Mouse (Mus musculus) embryonic stem cell, embryonic (primary cell): ENCODE results near the gene Ltb.

ENCODE experiments used
- CTCF ChIA-PET, 4 experiments: fragments of 300-600 bp in 2 of 4; fragments of 350-600 bp in 2 of 4; sonication (Branson Sonifier 250); formaldehyde crosslinking; loops; one replicate each; lab custom pipeline; 2022; ENCODE audit warnings: inconsistent platforms in 2 of 4; lab: Charles Lee
- POLR2A ChIA-PET, 4 experiments: fragments of 300-600 bp in 2 of 4; fragments of 350-600 bp in 2 of 4; sonication (Branson Sonifier 250); formaldehyde crosslinking; loops; one replicate each; lab custom pipeline; 2022; ENCODE audit warnings: antibody characterized with exemption in 4 of 4, inconsistent platforms in 1 of 4; lab: Charles Lee

The Ltb gene

DNA sequence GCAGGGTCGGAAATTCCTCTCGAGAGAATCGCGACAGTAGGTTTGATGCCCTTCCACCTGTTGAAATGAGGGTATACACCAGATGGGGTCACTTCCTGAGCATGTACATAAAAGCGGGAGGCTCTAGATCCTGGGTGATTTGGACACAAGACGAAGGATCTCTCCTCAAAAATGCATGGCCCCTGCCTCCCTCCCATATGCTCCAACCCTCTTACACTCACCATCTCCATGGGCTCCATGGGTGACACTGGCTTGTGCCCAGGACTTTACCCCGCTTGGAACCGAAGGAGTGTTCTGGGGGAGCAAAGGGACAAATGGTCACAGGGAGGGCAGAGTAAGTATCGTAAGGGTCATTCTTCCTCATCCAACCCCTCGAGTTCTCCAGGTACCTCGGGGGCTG is 32.8 kb upstream of the Ltb start:
- CTCF ChIA-PET, result interaction anchor here in 1 of 4 experiments (0.6 kb wide), 1 partner anchor 209 kb away, joined by 3 read pairs; no protein-coding TSS in a partner anchor
- POLR2A ChIA-PET, result interaction anchor here (0.6 to 24.9 kb wide), 18 partner anchors 9 to 1036 kb away, joined by 3 to 561 read pairs (median 6); partner anchors contain the start of genes Ddx39b (in 3 of the 4), D17H6S53E (in 1 of the 4) and Gpank1 (in 1 of the 4)

DNA sequence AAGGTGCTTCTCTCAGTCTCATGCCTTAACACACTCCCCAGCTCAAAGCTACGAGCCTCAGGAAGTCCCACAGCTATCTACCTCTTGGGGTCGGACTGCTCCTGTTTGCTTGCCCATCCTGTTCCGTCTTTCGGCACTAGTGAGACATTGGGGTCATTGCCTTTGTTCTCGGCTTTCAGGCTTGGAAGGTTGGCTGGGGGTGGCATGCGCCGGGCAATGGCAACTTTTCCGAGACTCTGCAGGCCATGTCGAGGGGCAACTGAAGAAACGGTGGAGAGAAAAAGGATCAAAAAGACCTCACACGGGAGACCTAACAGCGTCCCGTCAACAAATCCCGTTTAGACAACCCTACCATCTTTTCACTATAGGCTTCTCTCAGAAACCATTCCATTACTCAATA is 32.1 kb upstream of the Ltb start:
- CTCF ChIA-PET, result interaction anchor here in 1 of 4 experiments (0.6 to 1.2 kb wide), 2 partner anchors 26 to 210 kb away, joined by 3 to 4 read pairs; partner anchors contain the start of gene Lst1
- POLR2A ChIA-PET, result interaction anchor here (0.6 to 24.9 kb wide), 41 partner anchors 7 to 1037 kb away, joined by 3 to 561 read pairs (median 5); partner anchors contain the start of genes Ddx39b (in 4 of the 4), D17H6S53E (in 2 of the 4), Gpank1 (in 2 of the 4) and Apom (in 1 of the 4)

DNA sequence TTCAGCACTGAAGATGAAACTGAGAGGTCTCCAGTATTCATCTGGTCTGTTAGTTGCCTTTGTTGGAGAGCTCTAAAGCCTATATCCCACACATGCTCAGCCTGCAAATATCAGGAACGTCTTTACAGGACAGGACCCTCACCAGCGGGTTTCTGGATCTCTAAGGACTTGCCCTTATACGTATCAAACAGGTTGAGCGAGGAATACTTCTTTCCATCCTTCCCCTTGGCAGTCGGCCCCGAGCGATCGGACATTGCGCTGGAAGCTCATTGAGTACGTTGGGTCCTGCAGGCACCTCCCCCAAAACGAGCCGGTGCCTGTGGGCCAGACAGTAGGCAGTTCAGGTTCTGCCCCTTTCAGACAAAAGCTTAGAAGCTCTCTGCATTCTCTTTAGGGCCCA is 31.5 kb upstream of the Ltb start:
- CTCF ChIA-PET, result interaction anchor here in 2 of 4 experiments (0.9 to 1.2 kb wide), 3 partner anchors 26 to 84 kb away, joined by 4 to 5 read pairs (median 4); partner anchors contain the start of gene Lst1 (in 1 of the 2)
- POLR2A ChIA-PET, result interaction anchor here (0.6 to 24.9 kb wide), 52 partner anchors 8 to 565 kb away, joined by 3 to 561 read pairs (median 4); partner anchors contain the start of genes Ddx39b (in 4 of the 4), Atp6v1g2 (in 2 of the 4), D17H6S53E (in 2 of the 4) and Gpank1 (in 2 of the 4)

DNA sequence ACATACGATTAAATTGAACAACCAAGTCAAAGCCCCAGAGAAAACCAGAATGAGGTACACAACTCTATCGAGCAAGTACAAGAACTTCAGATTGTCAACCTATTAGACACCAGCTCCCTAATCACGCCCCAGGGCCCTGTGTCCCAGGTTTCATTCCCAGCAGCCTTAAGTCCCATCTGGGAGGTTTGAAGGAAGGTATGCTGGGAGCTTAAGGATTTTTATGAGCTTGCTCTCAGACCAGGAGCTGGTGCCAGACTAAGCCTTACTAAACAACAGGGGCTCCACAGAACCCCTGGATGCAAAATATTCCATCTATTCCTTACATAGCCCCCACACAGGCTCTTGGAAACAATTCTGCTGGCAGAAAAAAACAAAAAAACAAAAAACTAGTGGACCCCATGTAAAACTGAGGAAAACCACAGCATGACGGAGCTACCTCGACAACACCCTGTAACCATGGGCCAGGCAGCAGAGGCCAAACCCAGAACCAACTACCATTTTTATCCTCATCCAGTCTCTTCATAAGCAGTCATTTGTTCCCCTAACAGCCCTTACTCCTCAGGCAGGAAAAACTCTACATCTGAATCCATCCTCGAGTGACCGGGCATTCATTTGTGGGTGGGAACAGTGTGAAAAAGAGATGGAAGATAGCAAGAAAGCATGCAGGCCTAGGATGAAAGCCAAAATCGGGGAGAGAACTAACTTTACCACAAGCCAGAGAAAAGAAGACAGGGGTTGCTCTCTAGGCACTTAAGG is 30.7 kb upstream of the Ltb start:
- CTCF ChIA-PET, result interaction anchor here in 2 of 4 experiments (0.5 to 0.9 kb wide), 3 partner anchors 75 to 112 kb away, joined by 3 to 5 read pairs (median 4); no protein-coding TSS in a partner anchor
- POLR2A ChIA-PET, result interaction anchor here (0.6 to 24.9 kb wide), 61 partner anchors 9 to 1260 kb away, joined by 3 to 561 read pairs (median 4); partner anchors contain the start of genes Ddx39b (in 4 of the 4), Csnk2b (in 3 of the 4), Gpank1 (in 3 of the 4) and Atp6v1g2 (in 2 of the 4)

DNA sequence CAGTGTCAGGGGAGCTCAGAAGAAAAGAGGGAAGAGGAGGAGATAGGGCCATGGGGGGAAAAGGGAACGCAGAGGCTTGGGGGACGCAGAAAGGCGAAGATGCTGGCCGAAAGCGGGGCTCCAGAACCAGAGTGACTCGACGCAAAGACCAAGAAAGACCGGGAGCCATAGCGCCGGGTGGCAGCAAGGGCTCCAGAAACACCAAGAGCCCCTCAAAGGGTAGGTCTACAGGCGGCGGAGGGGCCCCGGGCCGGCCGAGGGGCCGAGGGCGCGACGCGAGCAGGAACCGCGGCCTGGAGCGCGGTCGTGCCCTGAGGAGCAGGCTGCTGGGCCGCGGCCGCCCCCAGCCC is 30.0 kb upstream of the Ltb start:
- ChIA-PET CTCF (no interaction called here), POLR2A (interaction anchor here (0.5 to 24.9 kb wide), 42 partner anchors 8 to 1260 kb away, joined by 3 to 561 read pairs (median 6); partner anchors contain the start of genes Ddx39b (in 4 of the 4), Csnk2b (in 3 of the 4), Gpank1 (in 3 of the 4) and Atp6v1g2 (in 2 of the 4))

DNA sequence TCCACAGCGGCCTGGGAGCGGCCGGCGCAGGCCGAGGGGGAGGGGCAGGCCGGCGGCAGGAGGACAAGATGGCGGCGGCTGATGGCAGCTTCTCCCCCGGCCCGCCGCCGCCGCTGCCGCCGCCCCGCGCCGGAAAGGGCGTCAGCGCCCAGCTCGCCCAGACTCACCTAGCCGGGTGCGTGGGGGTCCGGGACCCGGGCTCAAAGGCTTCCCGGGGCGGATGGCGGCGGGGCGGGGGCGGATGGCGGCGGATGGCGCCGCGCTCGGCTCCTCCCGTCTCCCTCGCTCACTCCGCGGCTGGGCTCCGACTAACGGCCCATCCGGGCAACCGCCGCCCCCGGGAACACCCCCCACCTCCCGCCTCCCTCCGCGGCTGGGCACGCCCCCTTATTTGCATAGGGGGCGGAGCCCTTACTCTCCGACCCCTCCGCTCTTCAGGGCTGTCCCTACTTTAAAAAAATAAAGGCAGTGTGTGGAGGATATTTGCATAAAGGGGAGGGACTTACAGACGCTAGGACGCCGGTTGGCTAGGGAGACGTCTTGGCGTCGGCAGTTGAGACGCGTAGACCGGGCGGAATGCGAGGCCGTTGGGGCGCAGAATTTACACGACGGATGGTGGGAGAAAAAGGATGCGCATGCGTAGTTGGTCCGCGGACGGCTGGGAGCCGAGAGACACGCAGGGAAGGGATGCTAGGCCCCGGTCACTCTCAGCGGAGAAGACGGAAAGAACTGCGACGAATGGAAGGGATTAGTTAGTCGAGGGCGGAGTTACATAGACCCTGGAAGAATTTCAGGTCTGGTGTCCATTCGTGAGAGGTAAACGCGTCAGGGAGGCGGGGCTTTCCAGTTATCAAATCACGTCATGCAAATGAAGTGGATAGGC is 29.4 kb upstream of the Ltb start, which contains the start of gene Prrc2a:
Prrc2a (minus strand) TSS at position 330 of the 883 bp plus-strand sequence.
- CTCF ChIA-PET, result interaction anchor here in 1 of 4 experiments (0.5 to 10.1 kb wide), 4 partner anchors 70 to 1144 kb away, joined by 3 to 161 read pairs (median 7); partner anchors contain the start of genes Atp6v1g2 and Nfkbil1
- POLR2A ChIA-PET, result interaction anchor here (0.5 to 24.9 kb wide), 35 partner anchors 7 to 266 kb away, joined by 3 to 561 read pairs (median 6); partner anchors contain the start of genes Ddx39b (in 4 of the 4), Atp6v1g2 (in 2 of the 4), Csnk2b (in 2 of the 4) and D17H6S53E (in 2 of the 4)

DNA sequence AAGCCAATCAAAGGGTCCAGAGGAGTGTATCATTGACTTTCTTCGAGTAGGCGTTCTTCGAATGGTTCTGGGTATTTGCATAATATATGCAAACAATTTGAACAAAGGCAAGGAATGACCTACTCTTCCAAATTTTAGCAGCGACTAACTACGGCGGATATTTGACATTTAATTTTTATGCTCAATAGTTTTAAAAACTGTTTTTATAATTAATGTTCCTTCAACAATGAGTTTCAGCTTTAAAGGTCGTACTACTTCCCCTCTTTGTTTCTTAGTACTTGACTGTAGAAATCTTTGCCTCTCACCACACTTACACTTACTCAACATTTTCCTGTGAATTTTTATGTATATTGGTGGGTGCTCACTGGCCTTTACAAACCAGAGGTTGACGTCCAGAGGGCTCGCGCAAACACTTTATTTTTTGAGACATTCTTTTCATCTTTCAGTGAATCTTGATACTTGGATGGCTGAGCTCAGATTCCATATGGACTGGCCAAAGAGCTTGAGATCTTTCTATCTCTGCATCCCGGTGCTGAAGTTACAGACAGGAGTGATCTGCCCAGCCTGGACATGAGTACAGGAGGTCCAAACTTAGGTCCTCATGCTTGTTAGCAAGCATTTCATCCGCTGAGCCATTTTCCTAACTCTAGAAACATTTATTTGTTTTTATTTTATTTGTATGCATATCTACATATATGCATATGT is 28.6 kb upstream of the Ltb start:
- CTCF ChIA-PET, result interaction anchor here in 2 of 4 experiments (0.5 to 10.1 kb wide), 6 partner anchors 57 to 270 kb away, joined by 3 to 161 read pairs (median 5); partner anchors contain the start of genes Atp6v1g2 (in 1 of the 2) and Nfkbil1 (in 1 of the 2)
- POLR2A ChIA-PET, result interaction anchor here in 3 of 4 experiments (0.7 to 24.9 kb wide), 14 partner anchors 9 to 215 kb away, joined by 3 to 561 read pairs (median 8); partner anchors contain the start of genes D17H6S53E (in 2 of the 3), Ddx39b (in 2 of the 3), Atp6v1g2 (in 1 of the 3) and Csnk2b (in 1 of the 3)

DNA sequence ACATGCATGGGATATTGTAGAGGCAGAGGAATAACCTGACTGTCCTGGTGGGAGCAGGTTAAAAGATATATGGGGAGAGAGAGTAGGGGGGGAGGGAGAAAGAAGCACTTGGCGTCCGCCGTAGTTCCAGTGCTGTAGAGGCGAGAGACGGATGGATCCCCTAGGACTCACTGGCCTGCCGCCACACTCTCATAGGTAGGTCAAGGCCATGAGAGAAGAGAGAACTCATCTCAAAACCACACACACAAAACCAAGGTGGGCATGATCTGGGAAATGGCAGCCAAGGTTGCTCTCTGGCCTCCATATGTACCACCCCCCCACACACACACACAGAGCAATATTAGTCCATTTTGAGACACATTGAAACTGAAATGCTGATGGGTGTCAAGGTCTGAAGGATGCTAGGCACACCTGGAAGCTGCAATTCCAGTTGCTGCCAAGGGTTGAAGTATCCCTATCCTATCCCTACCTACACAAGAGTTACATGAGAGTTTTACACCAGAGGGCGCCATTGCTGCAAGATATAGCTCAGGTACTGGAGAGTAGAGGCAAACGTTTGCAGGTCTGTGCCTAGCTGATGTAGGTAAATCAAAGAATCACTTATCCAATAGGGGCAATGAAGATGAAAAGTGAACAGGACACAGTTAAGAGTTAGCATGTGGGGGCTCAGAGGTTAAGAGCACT is 27.7 kb upstream of the Ltb start:
- ChIA-PET POLR2A (interaction anchor here (0.6 to 24.9 kb wide), 39 partner anchors 12 to 251 kb away, joined by 3 to 561 read pairs (median 4); partner anchors contain the start of genes Ddx39b (in 3 of the 4), Tnf (in 2 of the 4), Abhd16a (in 1 of the 4) and Atp6v1g2 (in 1 of the 4)), CTCF (interaction anchor here (0.5 to 10.1 kb wide), 93 partner anchors 10 to 1142 kb away, joined by 3 to 161 read pairs (median 4); partner anchors contain the start of genes Atp6v1g2 (in 3 of the 4), Nfkbil1 (in 3 of the 4), D17H6S53E (in 2 of the 4) and Ddx39b (in 2 of the 4))

DNA sequence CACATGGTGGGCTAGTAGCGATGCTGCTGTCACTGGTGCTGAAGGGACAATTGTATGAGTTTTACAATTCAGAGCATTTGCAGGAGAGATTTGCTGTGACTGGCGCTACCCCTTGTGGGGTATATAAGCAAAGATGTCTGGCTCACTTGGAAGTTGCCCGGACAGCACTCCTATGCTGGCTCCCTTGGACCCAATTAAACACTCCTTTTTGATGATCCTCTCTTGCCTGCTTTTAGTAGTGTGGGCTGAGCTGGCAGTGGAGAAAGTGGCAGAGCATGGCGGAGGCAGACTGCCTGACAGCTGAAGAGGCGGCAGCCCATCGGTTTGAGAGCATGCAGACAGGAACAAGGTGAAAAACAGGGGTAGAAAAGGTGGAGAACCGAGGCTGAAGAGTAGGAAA is 26.4 kb upstream of the Ltb start:
- CTCF ChIA-PET, result interaction anchor here (0.6 to 10.1 kb wide), 31 partner anchors 8 to 244 kb away, joined by 3 to 161 read pairs (median 6); partner anchors contain the start of genes Atp6v1g2 (in 2 of the 4), Nfkbil1 (in 2 of the 4), Aif1 (in 1 of the 4) and Csnk2b (in 1 of the 4)

DNA sequence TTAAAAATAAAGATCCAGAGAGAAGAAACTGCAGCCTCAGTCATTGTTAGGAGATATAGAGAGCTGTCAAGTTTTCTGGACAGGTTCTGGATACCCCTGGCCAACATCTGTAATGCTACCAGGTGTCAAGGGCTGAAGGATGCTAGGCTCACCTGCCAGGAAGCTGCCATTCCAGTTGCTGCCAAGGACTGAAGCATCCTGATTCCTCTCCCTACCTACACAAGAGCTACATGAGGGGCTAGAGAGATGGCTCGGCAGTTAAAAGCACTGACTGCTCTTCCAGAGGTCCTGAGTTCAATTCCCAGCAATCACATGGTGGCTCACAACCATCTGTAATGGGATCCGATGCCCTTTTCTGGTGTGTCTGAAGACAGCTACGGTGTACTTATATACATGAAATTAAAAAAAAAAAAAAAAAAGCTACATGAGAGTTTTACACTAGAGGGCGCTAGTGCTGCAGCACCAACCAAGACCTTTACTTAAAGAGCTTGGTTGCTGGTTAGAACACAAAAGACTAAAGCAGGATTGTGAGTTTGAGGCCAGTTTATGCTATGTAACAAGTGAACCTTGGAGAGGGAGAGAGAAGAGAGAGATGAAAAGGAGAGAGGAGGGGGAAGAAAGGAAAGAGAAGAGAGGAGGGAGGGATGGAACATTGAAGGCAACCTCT is 25.6 kb upstream of the Ltb start:
- POLR2A ChIA-PET, result interaction anchor here (0.5 to 24.9 kb wide), 57 partner anchors 9 to 1834 kb away, joined by 3 to 441 read pairs (median 3); partner anchors contain the start of genes Ddx39b (in 3 of the 4), Atp6v1g2 (in 1 of the 4), Csnk2b (in 1 of the 4) and Gm16181 (in 1 of the 4)
- CTCF ChIA-PET, result interaction anchor here (0.5 to 10.1 kb wide), 187 partner anchors 8 to 1671 kb away, joined by 3 to 161 read pairs (median 5); partner anchors contain the start of genes Gm16181 (in 4 of the 4), Nfkbil1 (in 4 of the 4), Atp6v1g2 (in 3 of the 4) and D17H6S53E (in 3 of the 4)

More for the DNA sequence above, 26.4 kb upstream of the Ltb start:
- POLR2A ChIA-PET, result interaction anchor here in 3 of 4 experiments (0.5 to 24.9 kb wide), 19 partner anchors 17 to 229 kb away, joined by 3 to 561 read pairs (median 4); partner anchors contain the start of genes Ddx39b (in 3 of the 3) and Atp6v1g2 (in 1 of the 3)

DNA sequence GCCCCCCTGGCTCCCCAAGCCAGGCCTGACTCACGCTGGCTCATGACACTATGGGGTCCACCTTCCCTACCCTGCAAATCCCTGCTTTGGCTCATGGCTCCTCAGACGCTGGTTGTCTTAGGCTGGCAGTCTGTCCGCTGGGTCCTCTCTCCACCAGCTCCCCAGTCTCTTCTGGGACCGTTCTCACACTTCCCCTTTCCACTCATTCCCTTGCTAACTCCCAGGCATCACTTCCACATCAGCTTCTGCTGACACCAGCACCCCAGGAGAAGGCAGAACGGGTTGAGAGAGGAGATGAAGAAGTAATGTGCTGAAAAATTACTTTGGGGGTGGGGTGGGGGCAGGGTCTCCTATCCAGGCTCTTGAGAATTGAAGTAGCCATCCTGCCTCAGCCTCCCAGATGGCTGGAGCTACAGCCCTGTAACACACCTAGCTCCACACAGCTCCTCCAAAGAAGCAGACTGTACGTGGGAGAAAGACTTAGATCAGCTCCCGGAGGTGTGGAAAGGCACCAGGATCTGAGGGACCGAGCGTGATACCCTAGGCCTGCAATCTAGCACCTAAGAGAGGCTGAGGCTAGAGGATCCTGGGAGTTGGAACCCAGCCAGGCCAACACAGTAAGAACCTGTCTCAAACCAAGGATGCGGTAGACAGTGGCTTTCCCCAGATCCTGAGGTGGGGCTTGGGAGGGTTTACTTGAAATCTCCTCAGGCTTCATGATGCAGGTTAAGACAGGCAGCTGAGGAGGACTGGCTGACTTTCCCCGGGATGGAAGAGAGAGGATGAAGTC is 21.6 kb upstream of the Ltb start:
- CTCF ChIA-PET, result interaction anchor here (0.6 to 10.1 kb wide), 13 partner anchors 16 to 457 kb away, joined by 3 to 161 read pairs (median 3); partner anchors contain the start of genes Atp6v1g2 (in 1 of the 4) and Nfkbil1 (in 1 of the 4)
- POLR2A ChIA-PET, result interaction anchor here in 3 of 4 experiments (0.5 to 24.9 kb wide), 13 partner anchors 10 to 330 kb away, joined by 3 to 396 read pairs (median 4); partner anchors contain the start of genes Ddx39b (in 2 of the 3), Apom (in 1 of the 3) and Gpank1 (in 1 of the 3)

DNA sequence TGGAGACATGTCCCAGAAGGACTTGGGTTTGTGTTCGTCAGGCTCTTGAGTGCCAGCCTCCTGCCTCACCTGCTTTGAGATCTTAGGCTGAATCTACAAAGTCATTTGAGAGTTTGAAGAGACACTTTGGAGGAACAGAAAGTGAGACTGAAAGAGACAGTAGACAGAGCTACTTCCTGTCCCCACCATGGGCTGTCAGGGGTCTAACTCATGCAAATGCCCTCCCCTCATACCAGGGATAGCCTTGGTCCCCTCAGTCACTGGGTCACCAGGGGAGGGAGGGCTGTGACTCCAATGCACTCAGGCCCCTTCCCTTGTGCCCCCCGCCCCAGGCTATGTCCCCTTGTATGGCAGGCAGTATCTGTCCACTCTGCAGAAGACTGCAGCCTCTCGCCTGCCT is 20.9 kb upstream of the Ltb start:
- ChIA-PET POLR2A (interaction anchor here in 3 of 4 experiments (0.8 to 24.9 kb wide), 12 partner anchors 10 to 223 kb away, joined by 3 to 396 read pairs (median 4); partner anchors contain the start of genes Ddx39b (in 2 of the 3), Apom (in 1 of the 3), D17H6S53E (in 1 of the 3) and Tnf (in 1 of the 3)), CTCF (interaction anchor here in 3 of 4 experiments (0.6 to 10.1 kb wide), 6 partner anchors 16 to 151 kb away, joined by 3 to 161 read pairs (median 3); partner anchors contain the start of genes Atp6v1g2 (in 1 of the 3) and Nfkbil1 (in 1 of the 3))
